In the genomic region with DNA sequence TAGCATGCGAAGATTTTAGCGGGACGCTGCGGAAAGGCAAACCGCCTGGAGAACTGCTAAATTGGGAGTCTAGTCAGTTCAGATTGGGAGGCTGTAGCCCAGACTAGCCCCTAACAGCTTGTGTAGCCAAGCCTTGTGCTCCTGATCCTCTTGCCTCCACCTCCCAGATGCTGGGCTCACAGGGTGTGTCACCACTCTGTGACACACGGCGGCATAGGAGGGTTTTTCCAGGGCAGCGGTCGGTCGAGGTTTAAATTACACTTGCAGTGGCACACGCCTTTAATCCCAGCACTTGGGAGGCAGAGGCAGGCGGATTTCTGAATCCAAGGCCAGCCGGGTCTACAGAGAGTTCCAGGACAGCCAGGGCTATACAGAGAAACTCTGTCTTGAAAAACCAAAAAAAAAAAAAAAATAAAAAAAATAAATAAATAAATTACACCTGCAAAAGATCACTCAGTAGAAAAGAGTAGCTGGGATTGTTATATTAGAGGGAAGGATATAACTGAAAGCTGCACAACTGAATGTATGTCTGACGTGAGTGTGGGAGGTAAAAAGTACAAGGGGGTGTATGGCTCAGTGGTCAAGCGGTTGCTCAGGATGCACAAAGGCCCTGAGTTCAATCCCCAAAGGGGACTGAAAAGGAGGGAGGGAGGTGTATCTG, we compare ENCODE assay signal across 8 mouse cellular contexts. TPM values are rescaled to one million over a fixed set of nuclear protein-coding genes. Genes with fewer than 3 reads are reported as not detected.
DNase-seq lines count a peak whose midpoint lies in the region; ATAC-seq lines count a peak whose summit lies in the region.

No protein-coding gene starts in this region.

- no peak overlapping the region for H3K27ac ChIP-seq in heart, embryonic 16.5 days (ENCODE audit: low read length)
- H3K27ac ChIP-seq in hindbrain, embryonic 16.5 days (ENCODE audit: low read depth, low read length): no peak overlapping the region
- no peak overlapping the region for H3K27ac ChIP-seq in midbrain, embryonic 15.5 days

- H3K4me1 ChIP-seq in heart, embryonic 16.5 days (ENCODE audit: control insufficient read depth, insufficient read depth, low read length): peaks cover 35% of the 10 kb centered on the region
- peaks cover 19% of the 10 kb centered on the region for H3K4me1 ChIP-seq in hindbrain, embryonic 16.5 days (ENCODE audit: control insufficient read depth, insufficient read depth, low read depth, low read length)
- peaks cover 28% of the 10 kb centered on the region for H3K4me1 ChIP-seq in midbrain, embryonic 15.5 days

- no peak overlapping the region for H3K9ac ChIP-seq in heart, embryonic 16.5 days (ENCODE audit: low read length)
- H3K9ac ChIP-seq in hindbrain, embryonic 16.5 days (ENCODE audit: low read depth, low read length): no peak overlapping the region
- 0 out of 2 replicates have a peak overlapping the region, but pooled peaks have one; percentile 47 for H3K9ac ChIP-seq in midbrain, embryonic 15.5 days

- no peaks in the 10 kb centered on the region for H3K27me3 ChIP-seq in heart, embryonic 16.5 days (ENCODE audit: control insufficient read depth, insufficient read depth, low read length)
- H3K27me3 ChIP-seq in hindbrain, embryonic 16.5 days (replicated peaks; ENCODE audit: control insufficient read depth, insufficient read depth, low read length): no peaks in the 10 kb centered on the region
- H3K27me3 ChIP-seq in midbrain, embryonic 15.5 days (replicated peaks): no peaks in the 10 kb centered on the region

- H3K4me3 ChIP-seq in heart, embryonic 16.5 days (ENCODE audit: low read length): peak overlapping the region; percentile 74
- H3K4me3 ChIP-seq in hindbrain, embryonic 16.5 days (ENCODE audit: low read length): peak overlapping the region; percentile 94
- H3K4me3 ChIP-seq in midbrain, embryonic 15.5 days: peak overlapping the region; percentile 83

- no peaks in the 10 kb centered on the region for H3K36me3 ChIP-seq in heart, embryonic 16.5 days (ENCODE audit: control insufficient read depth, insufficient read depth)
- no peaks in the 10 kb centered on the region for H3K36me3 ChIP-seq in hindbrain, embryonic 16.5 days (ENCODE audit: control insufficient read depth, insufficient read depth, low read length)
- no peaks in the 10 kb centered on the region for H3K36me3 ChIP-seq in midbrain, embryonic 15.5 days (replicated peaks)

- 72% methylated on average over 15 of the region's 15 CpGs for WGBS in heart, embryonic 16.5 days
- WGBS in hindbrain, embryonic 16.5 days: 82% methylated on average over 15 of the region's 15 CpGs
- WGBS in midbrain, embryonic 15.5 days: 82% methylated on average over 15 of the region's 15 CpGs

- DNase-seq in heart, adult 9 months (ENCODE audit: low spot score in 2 of 2): no peak
- peak; percentile 28 for DNase-seq in MN1 (ENCODE audit: low spot score)
- no peak for DNase-seq in layer of hippocampus, adult 18-20 months (ENCODE audit: low spot score in 2 of 2)
- no peak for DNase-seq in layer of hippocampus, adult 11-12 months (ENCODE audit: low spot score)
- DNase-seq in thymus, postnatal 4 days: no peak

- H3K9me3 ChIP-seq in heart, embryonic 16.5 days (replicated peaks; ENCODE audit: control insufficient read depth, low read length): no peaks in the 10 kb centered on the region
- no peaks in the 10 kb centered on the region for H3K9me3 ChIP-seq in hindbrain, embryonic 16.5 days (ENCODE audit: control insufficient read depth, low read length)
- no peaks in the 10 kb centered on the region for H3K9me3 ChIP-seq in midbrain, embryonic 15.5 days

- ATAC-seq in heart, embryonic 16.5 days (replicated peaks; ENCODE audit: extremely low read depth, insufficient read depth, low FRiP score): no peak
- no peak for ATAC-seq in hindbrain, embryonic 16.5 days
- ATAC-seq in midbrain, embryonic 15.5 days (replicated peaks): no peak

- H3K4me2 ChIP-seq in heart, embryonic 16.5 days (ENCODE audit: low read depth, low read length): peak overlapping the region; percentile 100
- peak overlapping the region; percentile 99 for H3K4me2 ChIP-seq in hindbrain, embryonic 16.5 days (ENCODE audit: low read length)
- peak overlapping the region; percentile 97 for H3K4me2 ChIP-seq in midbrain, embryonic 15.5 days

RNA-seq across cellular contexts. Expression of gene Ung, which starts 0.5 kb away (rescaled TPM):
- polyA plus RNA-seq in heart, embryonic 16.5 days (2015; fragmentation: Nextera tagmentation; extraction: Ambion mirVana): 42.7 and 43.0 TPM in 2 replicates
- polyA plus RNA-seq in hindbrain, embryonic 16.5 days (2015; fragmentation: Nextera tagmentation; extraction: Ambion mirVana): 12.1 and 14.4 TPM in 2 replicates
- polyA plus RNA-seq in midbrain, embryonic 15.5 days (2015; fragmentation: Nextera tagmentation; extraction: Ambion mirVana): 8.5 and 9.7 TPM in 2 replicates
- total RNA-seq in layer of hippocampus, adult 18-20 months (2021): 1 to 10 TPM; 2.0 to 2.6 TPM

RNA-seq across cellular contexts. Expression of gene Alkbh2, which starts 1.7 kb away (rescaled TPM):
- polyA plus RNA-seq in heart, embryonic 16.5 days (2015; fragmentation: Nextera tagmentation; extraction: Ambion mirVana): 7.3 and 8.0 TPM in 2 replicates
- 4.9 and 6.4 TPM in 2 replicates for polyA plus RNA-seq in hindbrain, embryonic 16.5 days (2015; fragmentation: Nextera tagmentation; extraction: Ambion mirVana)
- polyA plus RNA-seq in midbrain, embryonic 15.5 days (2015; fragmentation: Nextera tagmentation; extraction: Ambion mirVana): 5.3 and 6.9 TPM in 2 replicates
- 1 to 10 TPM; 4.6 TPM for total RNA-seq in layer of hippocampus, adult 18-20 months (2021)

RNA-seq across cellular contexts. Expression of gene Acacb, which starts 16.7 kb away (rescaled TPM):
- 12.0 and 13.9 TPM in 2 replicates for polyA plus RNA-seq in heart, embryonic 16.5 days (2015; fragmentation: Nextera tagmentation; extraction: Ambion mirVana)
- polyA plus RNA-seq in hindbrain, embryonic 16.5 days (2015; fragmentation: Nextera tagmentation; extraction: Ambion mirVana): 5.4 and 5.5 TPM in 2 replicates
- 5.0 and 5.8 TPM in 2 replicates for polyA plus RNA-seq in midbrain, embryonic 15.5 days (2015; fragmentation: Nextera tagmentation; extraction: Ambion mirVana)
- total RNA-seq in layer of hippocampus, adult 18-20 months (2021): 1 to 10 TPM; 6.4 to 6.5 TPM

RNA-seq across cellular contexts. Expression of gene Svop, which starts 38.3 kb away (rescaled TPM):
- 0.14 and 0.27 TPM in 2 replicates for polyA plus RNA-seq in heart, embryonic 16.5 days (2015; fragmentation: Nextera tagmentation; extraction: Ambion mirVana)
- polyA plus RNA-seq in hindbrain, embryonic 16.5 days (2015; fragmentation: Nextera tagmentation; extraction: Ambion mirVana): 97.2 and 98.7 TPM in 2 replicates
- polyA plus RNA-seq in midbrain, embryonic 15.5 days (2015; fragmentation: Nextera tagmentation; extraction: Ambion mirVana): 104 and 115 TPM in 2 replicates
- 100 to 1,000 TPM; 171 to 176 TPM for total RNA-seq in layer of hippocampus, adult 18-20 months (2021)
